Mouse (Mus musculus) right cerebral cortex, postnatal 14 days (tissue): ENCODE data around the gene Slc22a16.

Experiments used
- DNase-seq: peaks from one replicate; pipeline ENCODE4 v3.0.0; 2022

The Slc22a16 gene

GRCm38 (mm10) chr10:40617973-40618372 is 47.8 kb downstream of the Slc22a16 start:
- DNase-seq, result no peak

- no peak for DNase-seq
These were observed 49.6 kb downstream of the Slc22a16 start for GRCm38 (mm10) chr10:40619760-40620159.

- DNase-seq, result peak; percentile 67
These were observed 59.0 kb downstream of the Slc22a16 start for GRCm38 (mm10) chr10:40629140-40629539.

- no peak for DNase-seq
These were observed 59.6 kb downstream of the Slc22a16 start, which contains the start of gene Ddo for GRCm38 (mm10) chr10:40629656-40630311. Gene Ddo, plus strand, starts transcription at chr10:40630011.

DNA sequence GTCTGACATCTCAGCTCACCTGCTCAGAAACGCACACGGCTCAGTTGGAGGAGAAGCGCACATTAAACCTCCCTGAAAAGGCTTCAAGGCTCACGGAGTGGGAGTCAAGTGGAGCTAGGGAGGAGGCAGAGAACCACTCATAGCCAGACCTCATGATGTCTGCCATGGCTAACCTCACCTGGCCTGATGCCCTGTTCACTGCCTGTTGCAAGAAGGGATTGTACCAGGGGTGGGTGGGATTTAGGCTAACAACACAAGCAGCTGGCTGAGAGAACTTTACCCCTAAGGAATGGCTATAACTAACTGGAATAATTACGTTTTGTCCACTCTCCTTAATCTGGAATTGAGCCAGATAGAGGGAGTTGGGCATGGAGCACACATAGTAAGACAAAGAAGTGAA is 60.3 kb downstream of the Slc22a16 start:
- DNase-seq, result no peak

GRCm38 (mm10) chr10:40630961-40631360 is 60.8 kb downstream of the Slc22a16 start:
- DNase-seq, result no peak

DNA sequence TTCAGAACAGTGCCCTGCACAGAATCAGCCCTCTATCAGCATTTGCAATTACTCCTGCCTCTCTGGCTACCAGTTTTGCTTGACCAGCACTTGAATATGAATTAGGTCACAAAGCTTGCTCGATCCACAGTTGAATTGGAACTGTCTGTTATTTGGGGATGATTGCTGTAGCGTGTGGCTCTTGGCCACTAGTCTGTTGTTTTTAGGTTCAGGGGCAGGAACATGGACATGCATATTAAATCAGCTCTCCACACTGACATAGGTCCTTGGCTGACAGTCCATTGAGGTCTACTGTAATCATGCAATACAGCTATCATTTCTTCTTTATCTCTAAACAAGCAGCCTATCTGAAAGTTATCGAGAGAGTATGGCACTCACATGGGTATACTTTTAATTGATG is 62.0 kb downstream of the Slc22a16 start:
- DNase-seq, result no peak

DNA sequence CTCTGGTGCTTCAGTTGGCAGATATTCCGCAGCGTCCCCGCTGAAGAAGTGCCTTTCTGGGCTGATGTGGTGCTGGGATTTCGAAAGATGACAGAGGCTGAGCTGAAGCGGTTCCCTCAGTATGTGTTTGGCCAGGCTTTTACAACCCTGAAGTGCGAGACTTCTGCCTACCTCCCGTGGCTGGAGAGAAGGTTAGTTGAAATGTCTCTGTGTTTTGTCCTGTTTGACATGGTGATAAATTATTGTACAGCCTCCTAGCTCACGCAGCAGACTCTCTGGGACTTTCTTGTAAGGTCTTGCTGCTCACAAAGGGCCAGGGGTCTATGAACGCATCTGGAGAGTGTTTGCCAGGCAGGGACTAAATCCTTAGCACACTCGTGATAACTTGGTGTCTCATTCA is 67.2 kb downstream of the Slc22a16 start:
- DNase-seq, result no peak

GRCm38 (mm10) chr10:40638276-40638675 is 68.1 kb downstream of the Slc22a16 start:
- peak; percentile 57 for DNase-seq

DNA sequence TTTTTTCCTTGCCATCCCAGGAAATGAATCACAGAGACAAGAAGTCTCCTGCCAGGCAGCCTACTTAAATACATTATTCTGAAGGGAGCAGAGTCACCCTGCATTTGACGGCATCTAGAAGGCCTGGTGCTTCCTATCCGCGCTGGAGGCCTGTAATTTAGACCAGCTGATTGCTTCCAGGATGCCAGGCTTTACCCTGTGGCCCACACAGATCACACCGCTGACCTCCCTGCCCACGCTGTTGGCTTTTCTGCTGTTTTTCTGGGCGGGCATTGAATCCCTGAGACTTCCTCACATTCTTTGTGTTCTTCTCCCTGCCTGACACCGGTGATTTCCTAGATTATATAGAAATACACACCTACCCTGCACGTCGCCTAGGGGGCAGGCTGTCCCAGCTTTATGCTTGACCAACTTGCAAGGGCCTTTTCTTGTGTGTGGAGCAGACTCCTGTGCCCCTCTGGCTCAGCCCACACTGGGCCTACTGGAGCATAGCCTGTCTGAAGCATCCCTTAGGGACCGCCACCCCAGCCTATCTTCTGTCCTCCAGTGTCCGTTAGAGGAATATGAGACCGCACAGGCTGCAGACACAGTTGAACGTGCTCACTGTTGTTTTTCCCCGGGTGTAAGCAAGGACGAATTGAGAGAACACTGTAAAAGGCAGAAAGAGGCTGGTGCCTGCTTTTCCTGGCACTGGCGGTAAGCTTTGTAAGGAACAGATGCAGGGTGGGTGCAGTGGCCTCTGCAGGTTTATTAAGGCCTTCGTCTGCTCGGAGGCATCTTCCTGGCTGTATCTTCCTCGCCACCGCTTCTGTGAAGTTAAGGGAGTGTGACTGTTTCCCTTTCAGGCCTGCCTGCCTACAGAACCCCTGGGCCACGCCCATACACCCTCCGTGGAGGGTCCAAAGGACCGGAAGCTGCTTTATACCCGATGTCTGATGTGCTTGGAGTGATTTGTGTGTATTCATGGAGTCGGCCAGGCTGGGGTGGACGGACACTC is 69.0 kb downstream of the Slc22a16 start:
- DNase-seq, result no peak

DNA sequence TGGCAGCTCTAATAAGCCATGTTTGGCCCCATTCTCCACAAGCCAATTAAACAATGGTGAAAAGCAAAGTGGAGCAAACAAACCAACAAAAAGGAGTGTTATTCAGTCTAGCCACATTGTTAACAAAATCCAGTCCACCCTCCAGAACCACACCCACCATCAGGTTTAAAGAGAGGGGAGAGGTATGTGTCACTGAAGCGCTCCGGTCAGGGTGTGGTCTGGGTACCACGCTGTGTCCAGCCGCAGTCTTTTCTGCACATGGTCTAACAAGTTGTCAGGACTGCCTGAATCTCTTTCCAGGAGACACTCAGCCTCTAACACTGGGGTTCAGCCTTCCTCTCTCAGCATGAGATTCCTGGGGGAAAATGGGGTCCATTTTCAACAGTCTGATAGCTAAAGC is 70.3 kb downstream of the Slc22a16 start:
- no peak for DNase-seq

GRCm38 (mm10) chr10:40641901-40642300 is 71.8 kb downstream of the Slc22a16 start:
- DNase-seq, result no peak

DNA sequence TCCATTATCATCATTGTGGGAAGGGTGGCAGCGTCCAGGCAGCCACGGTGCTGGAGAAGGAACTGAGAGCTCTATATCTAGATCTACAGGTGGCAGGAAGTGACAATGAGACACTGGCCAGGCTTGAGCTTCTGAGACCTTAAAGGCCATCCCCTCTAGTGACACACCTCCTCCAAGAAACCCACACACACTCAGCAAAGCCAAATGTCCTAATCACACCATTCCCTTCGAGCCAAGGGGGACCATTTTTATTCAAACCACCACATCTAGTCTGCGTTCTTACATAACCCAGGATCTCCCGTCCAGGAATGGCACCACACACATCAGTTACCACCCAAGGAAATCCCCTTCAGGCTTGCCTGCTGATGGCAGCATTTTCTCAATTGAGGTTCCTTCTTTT is 73.0 kb downstream of the Slc22a16 start:
- DNase-seq, result no peak

GRCm38 (mm10) chr10:40644456-40644855 is 74.3 kb downstream of the Slc22a16 start:
- DNase-seq, result no peak

DNA sequence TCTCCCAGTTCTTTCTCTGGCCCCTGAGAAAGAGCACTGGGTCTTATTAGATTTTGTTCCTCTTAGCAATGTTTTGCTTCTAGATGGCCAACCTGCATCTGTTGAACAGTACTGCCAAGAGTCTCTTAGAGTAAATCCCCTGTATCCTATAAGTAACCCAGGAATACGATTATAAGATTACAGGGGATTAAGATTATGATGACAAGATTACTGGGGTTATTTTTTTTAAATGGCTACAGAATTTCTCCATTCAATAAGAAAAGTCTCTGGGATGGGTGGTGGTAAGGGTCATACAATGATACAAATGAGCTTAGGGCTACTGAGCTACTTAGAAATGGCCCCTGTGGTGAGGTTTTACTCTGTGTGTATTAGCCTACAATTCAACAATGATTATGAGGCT is 75.2 kb downstream of the Slc22a16 start:
- DNase-seq, result no peak

GRCm38 (mm10) chr10:40648776-40649175 is 78.6 kb downstream of the Slc22a16 start:
- no peak for DNase-seq

GRCm38 (mm10) chr10:40649634-40650033 is 79.5 kb downstream of the Slc22a16 start:
- DNase-seq, result no peak

DNA sequence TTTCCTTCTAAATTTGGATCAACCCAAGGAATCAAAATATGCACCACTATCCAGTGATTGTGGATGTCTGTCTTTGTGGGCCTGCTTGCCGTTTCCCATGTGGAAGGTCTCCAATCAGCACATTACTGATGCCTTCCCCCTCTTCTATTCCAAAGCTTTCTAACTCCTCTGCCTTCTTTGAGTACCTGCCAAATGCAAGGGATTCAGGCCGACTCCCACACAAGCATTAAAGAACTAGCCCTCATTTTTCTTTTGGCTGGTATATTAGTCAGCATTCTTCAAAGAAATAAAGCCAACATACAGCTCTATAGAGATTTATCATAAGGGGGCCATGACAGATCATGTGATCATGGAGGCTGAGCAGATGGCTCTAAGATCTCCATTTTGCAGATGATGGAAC is 81.5 kb downstream of the Slc22a16 start:
- no peak for DNase-seq
